Mouse (Mus musculus) G1E (cell line): ENCODE data around the gene Cmklr1. TPM values are rescaled to one million over a fixed set of nuclear protein-coding genes. Genes with fewer than 3 reads are reported as not detected.

Experiments
- ATAC-seq: 2 replicates; pipeline ENCODE4 v1.8.0; 2016; ENCODE audit warnings: mild to moderate bottlenecking; ENCODE audit not compliant: insufficient number of reproducible peaks, poor library complexity, low FRiP score, severe bottlenecking; ENCODE audit errors: extremely low read depth
- DNase-seq: peaks from one replicate; pipeline ENCODE4 v3.0.0; 2012; ENCODE audit warnings: low spot score
- H3K27me3 ChIP-seq: 2 replicates; pipeline ENCODE4 v1.6.1; 2012; ENCODE audit warnings: mild to moderate bottlenecking, low read length, inconsistent platforms; ENCODE audit not compliant: insufficient read depth
- H3K36me3 ChIP-seq: replicated peaks from 2 replicates; pipeline ENCODE3; 2012; ENCODE audit warnings: mild to moderate bottlenecking, inconsistent platforms
- H3K4me1 ChIP-seq: 2 replicates; pipeline ENCODE4 v1.6.1; 2012; ENCODE audit warnings: low read depth, low read length, inconsistent platforms, mixed read lengths; ENCODE audit not compliant: insufficient read depth
- H3K4me3 ChIP-seq: 2 replicates; pipeline ENCODE4 v1.5.1; 2012; ENCODE audit warnings: low read depth, mild to moderate bottlenecking, inconsistent platforms, low read length, moderate library complexity, mixed read lengths
- H3K9me3 ChIP-seq: replicated peaks from 2 replicates; pipeline ENCODE4 v1.6.1; 2012; ENCODE audit warnings: inconsistent platforms
- CTCF ChIP-seq: IDR thresholded peaks from 2 replicates; pipeline ENCODE4 v1.5.1; 2012; ENCODE audit warnings: low read depth, low read length, inconsistent platforms, mixed read lengths
- GATA1 ChIP-seq: IDR thresholded peaks from 2 replicates; pipeline ENCODE4 v1.6.1; 2012; ENCODE audit warnings: borderline replicate concordance, low read length, inconsistent platforms, mixed read lengths
- GATA2 ChIP-seq: IDR thresholded peaks from 2 replicates; pipeline ENCODE4 v1.6.1; 2012; ENCODE audit warnings: low read depth, low read length, inconsistent platforms, borderline replicate concordance
- POLR2AphosphoS5 ChIP-seq: IDR thresholded peaks from 2 replicates; pipeline ENCODE4 v1.6.1; 2012; ENCODE audit warnings: low read depth, low read length, inconsistent platforms; ENCODE audit not compliant: insufficient replicate concordance
- TAL1 ChIP-seq: conservative IDR thresholded peaks from 2 replicates; pipeline ENCODE4 v1.6.1; 2012; ENCODE audit warnings: low read depth, low read length, inconsistent platforms, mixed read lengths
- polyA plus RNA-seq: library from polyadenylated mRNA; stranded (reverse); fragments of >175 nt; gene quantifications from 2 replicates; pipeline ENCODE4 v1.2.3, GENCODE M21; 2012
- total RNA-seq, 2 experiments: library from RNA; stranded (forward) in 1 of 2; stranded (reverse) in 1 of 2; fragments of 200-1000 nt in 1 of 2; fragments of >200 nt in 1 of 2; fragmentation: Nextera tagmentation in 1 of 2; gene quantifications; 2 replicates each; pipeline ENCODE4 v1.2.3; 2014 to 2017

The Cmklr1 gene
- total and polyA plus RNA-seq, 3 experiments = 0.05 TPM; not detected in 2

DNA sequence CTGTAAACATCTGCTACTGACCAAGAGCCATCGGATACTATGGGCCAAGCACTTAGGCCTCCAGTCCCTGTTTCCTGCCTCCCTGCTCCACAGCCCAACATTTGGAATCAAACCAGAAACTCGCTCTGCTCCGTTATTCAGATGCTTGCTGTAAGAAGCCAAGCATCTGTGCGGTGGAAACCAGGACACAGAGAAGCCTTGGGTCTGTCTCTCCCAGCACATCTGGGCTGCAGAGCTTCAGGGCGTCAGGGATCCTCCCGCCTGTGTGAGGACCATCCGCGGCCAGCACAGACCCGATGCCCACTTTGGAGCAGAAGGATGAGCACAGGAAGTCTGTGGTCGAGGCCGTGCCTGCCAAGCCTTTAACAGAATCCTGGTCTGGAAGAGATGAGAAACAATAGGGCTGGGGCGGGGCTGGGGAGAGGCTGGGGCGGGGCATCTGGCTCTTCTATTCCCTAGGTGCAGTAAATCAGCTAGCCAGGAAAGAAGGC lies 42.2 kb downstream of the Cmklr1 start:
- H3K27me3 ChIP-seq = no peaks in the 10 kb centered on the region
- no peaks in the 10 kb centered on the region for H3K4me1 ChIP-seq
- no peak for ATAC-seq

DNA sequence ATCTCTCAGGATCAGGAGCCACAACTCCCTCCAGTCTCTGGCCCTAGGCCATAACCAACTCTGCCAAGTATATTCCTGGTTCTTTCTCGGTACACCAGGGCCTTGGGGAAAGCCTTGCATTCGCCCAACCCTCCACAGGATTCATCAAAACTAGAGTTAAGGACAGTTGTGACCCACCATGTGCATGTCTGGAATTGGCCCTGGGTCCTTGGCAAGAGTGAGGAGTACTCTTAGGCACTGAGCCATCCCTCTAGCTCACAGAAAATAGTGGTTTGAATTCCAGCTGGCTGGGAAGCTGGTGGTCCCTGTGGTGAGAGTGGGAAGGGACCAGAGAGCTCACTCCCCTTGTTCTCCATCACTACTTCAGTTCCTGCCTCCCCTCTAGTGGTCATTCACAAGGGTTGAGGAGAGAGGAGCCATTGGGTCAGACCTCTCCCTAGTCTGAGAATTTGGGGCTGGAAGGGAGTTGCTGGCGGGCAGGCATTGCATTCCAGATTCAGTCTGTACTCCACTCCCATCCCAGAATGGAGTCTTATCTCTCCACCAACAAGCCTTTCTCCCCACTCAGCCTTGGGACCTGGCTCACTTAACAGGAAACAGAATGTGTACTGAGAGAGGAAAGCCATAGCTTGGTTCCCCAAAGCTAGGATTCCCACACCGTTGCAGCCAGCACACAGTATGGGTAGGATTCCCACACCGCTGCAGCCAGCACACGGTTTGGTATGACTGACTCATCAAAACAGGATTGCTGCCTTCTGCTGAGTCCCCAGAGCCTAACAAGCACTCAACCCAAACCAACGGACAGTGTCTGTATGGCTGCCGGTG lies 43.1 kb downstream of the Cmklr1 start:
- peaks cover 94% of the 10 kb centered on the region for H3K9me3 ChIP-seq
- H3K4me1 ChIP-seq = no peaks in the 10 kb centered on the region
- H3K27me3 ChIP-seq = no peaks in the 10 kb centered on the region
- no peaks in the 10 kb centered on the region for H3K36me3 ChIP-seq
- no peak for DNase-seq
- ATAC-seq = no peak
- H3K4me3 ChIP-seq = no peak overlapping the region
- no peak for TF ChIP-seq POLR2AphosphoS5
- no peak for TF ChIP-seq GATA2

More for the DNA sequence above, 42.2 kb downstream of the Cmklr1 start:
- H3K9me3 ChIP-seq = peaks cover 94% of the 10 kb centered on the region
- no peak for TF ChIP-seq TAL1
- TF ChIP-seq POLR2AphosphoS5 = no peak
- no peak for TF ChIP-seq GATA2
- TF ChIP-seq GATA1 = no peak
- no peak for TF ChIP-seq CTCF
- no peaks in the 10 kb centered on the region for H3K36me3 ChIP-seq
- no peak for DNase-seq
- H3K4me3 ChIP-seq = no peak overlapping the region

DNA sequence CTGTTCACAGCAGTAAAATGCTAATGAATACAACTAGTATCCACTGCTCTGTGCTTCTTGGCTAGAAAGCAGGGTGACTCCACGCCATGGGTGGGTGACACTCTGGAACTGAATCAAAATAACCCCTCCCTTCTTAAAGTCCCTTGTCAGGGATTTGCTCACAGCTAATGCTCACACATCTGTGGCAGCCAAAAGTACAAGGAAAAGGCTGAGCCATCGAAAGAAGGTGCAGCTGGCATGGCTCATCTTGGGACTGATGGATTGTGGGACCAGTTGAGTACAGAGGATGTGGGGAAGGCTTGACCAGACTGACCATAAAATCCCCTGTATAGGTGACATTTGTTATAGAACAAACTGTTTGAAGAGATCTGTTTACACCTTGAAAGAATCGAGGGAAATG lies 44.1 kb downstream of the Cmklr1 start:
- no peaks in the 10 kb centered on the region for H3K36me3 ChIP-seq
- H3K27me3 ChIP-seq = no peaks in the 10 kb centered on the region
- ATAC-seq (no peak), DNase-seq (no peak)
- TF ChIP-seq GATA2 = no peak
- no peak for TF ChIP-seq CTCF
- no peak for TF ChIP-seq POLR2AphosphoS5
- TF ChIP-seq GATA1 = no peak
- TF ChIP-seq TAL1 = no peak
- no peaks in the 10 kb centered on the region for H3K4me1 ChIP-seq
- H3K9me3 ChIP-seq = peaks cover 94% of the 10 kb centered on the region
- H3K4me3 ChIP-seq = no peak overlapping the region

DNA sequence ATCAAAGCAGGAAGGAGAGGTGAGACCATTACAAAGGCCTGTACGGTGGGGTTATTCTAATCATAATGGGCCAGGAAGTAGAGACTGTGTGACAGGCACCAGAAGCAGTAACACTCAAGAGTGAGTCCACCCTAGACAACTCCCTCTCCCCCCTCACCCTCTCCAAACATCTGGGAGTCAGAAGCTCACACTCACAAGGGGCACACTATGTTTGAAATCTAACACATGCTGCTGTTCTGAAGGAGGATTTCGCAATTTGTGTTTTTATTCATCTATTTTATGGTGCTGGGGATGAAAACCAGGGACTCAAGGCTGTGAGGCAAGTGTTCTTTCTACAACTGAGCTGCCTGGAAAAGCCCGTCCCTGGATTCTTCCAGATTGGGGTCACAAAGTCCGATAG lies 45.5 kb downstream of the Cmklr1 start:
- Histone ChIP-seq H3K4me1 (no peaks in the 10 kb centered on the region), H3K36me3 (no peaks in the 10 kb centered on the region), H3K9me3 (peaks cover 91% of the 10 kb centered on the region), H3K4me3 (no peak overlapping the region), H3K27me3 (no peaks in the 10 kb centered on the region)
- DNase-seq (no peak), ATAC-seq (no peak)
- TF ChIP-seq POLR2AphosphoS5 = no peak
- TF ChIP-seq GATA1 = no peak
- TF ChIP-seq CTCF = no peak
- no peak for TF ChIP-seq GATA2
- no peak for TF ChIP-seq TAL1

DNA sequence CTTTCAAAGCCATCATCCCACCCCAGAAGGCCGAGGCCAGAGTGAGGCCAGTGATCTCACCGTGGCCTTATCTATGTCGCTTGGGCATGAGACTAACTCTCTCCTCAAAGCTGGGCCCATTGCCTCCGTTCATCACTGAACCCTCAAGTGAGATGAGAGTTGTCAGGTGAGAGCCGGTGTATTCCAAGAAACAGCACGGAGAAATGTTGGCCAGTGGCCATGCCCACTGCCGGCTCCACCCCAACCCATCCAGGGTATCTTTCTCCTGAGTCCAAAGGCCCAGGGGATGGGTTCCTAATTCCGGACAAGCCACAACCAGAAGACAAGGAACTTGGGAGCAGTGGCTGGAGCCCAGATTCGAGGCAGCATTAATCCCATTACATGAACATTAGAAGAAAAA lies 46.8 kb downstream of the Cmklr1 start:
- H3K4me3 ChIP-seq = no peak overlapping the region
- H3K27me3 ChIP-seq = no peaks in the 10 kb centered on the region
- ATAC-seq (no peak; the same call in 1 of the 2 replicates), DNase-seq (no peak)
- H3K36me3 ChIP-seq = no peaks in the 10 kb centered on the region
- peaks cover 87% of the 10 kb centered on the region for H3K9me3 ChIP-seq
- TF ChIP-seq TAL1 (no peak), GATA1 (no peak), POLR2AphosphoS5 (no peak), GATA2 (no peak), CTCF (no peak)
- H3K4me1 ChIP-seq = no peaks in the 10 kb centered on the region

DNA sequence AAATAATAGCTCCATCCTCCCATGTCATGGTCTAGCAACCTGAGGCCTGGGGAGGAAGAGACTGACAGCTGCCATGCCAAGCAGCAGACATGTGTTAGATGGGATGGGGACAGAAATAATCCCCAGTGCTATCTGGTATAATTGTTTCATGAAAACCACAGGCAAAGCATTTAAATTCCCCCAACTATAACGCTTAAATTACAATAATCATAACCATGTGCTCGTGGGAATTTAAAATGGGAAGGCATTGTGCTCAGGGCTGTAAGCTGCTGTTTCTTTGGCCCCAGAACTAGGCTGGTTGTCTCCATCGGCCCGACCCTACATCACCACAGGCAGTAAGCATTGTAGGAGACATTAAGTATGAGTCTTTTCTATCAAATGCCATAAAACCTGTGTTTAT lies 49.4 kb downstream of the Cmklr1 start:
- Histone ChIP-seq H3K4me1 (no peaks in the 10 kb centered on the region), H3K9me3 (peaks cover 88% of the 10 kb centered on the region), H3K36me3 (no peaks in the 10 kb centered on the region), H3K4me3 (no peak overlapping the region), H3K27me3 (no peaks in the 10 kb centered on the region)
- DNase-seq = no peak
- no peak for ATAC-seq
- TF ChIP-seq GATA2 (no peak), CTCF (no peak), POLR2AphosphoS5 (no peak), TAL1 (no peak), GATA1 (no peak)
